Mouse (Mus musculus): ENCODE data around the gene Tmem132c. TPM values are rescaled to one million over a fixed set of nuclear protein-coding genes. Genes with fewer than 3 reads are reported as not detected.

Gene Tmem132c
- polyA plus RNA-seq, 1 experiment from 2014 or later, result 1.7 TPM

GRCm38 (mm10) chr5:127341158-127341557, 99.5 kb downstream of the Tmem132c start:
- 20% methylated on average over 3 of the region's 3 CpGs for WGBS
- Histone ChIP-seq H3K9me3 (ENCODE audit: control insufficient read depth, low read length) (no peaks in the 10 kb centered on the region), H3K36me3 (ENCODE audit: control insufficient read depth, insufficient read depth, low read length) (no peaks in the 10 kb centered on the region), H3K9ac (ENCODE audit: low read length) (no peak overlapping the region), H3K27me3 (ENCODE audit: control insufficient read depth, insufficient read depth, low read length) (no peaks in the 10 kb centered on the region), H3K27ac (replicated peaks) (no peak overlapping the region), H3K4me3 (ENCODE audit: low read depth, low read length) (no peak overlapping the region), H3K4me1 (replicated peaks; ENCODE audit: control insufficient read depth, insufficient read depth) (no peaks in the 10 kb centered on the region), H3K4me2 (replicated peaks; ENCODE audit: low read depth) (no peak overlapping the region)
- DNase-seq (ENCODE audit: low spot score) (no peak), ATAC-seq (ENCODE audit: low FRiP score, low TSS enrichment) (no peak)
- TF ChIP-seq EP300 (optimal IDR thresholded peaks at IDR 0.05), result no peak
- peak; percentile 29 for TF ChIP-seq CTCF (IDR thresholded peaks at IDR 0.05; ENCODE audit: low read depth)

GRCm38 (mm10) chr5:127344721-127345120, 103.1 kb downstream of the Tmem132c start:
- H3K4me3 ChIP-seq (ENCODE audit: low read depth, low read length), result no peak overlapping the region
- no peaks in the 10 kb centered on the region for H3K9me3 ChIP-seq (ENCODE audit: control insufficient read depth, low read length)
- WGBS, result 32% methylated on average over 2 of the region's 2 CpGs
- H3K27ac ChIP-seq (replicated peaks), result no peak overlapping the region
- no peak overlapping the region for H3K4me2 ChIP-seq (replicated peaks; ENCODE audit: low read depth)
- H3K9ac ChIP-seq (ENCODE audit: low read length), result no peak overlapping the region
- ATAC-seq (ENCODE audit: low FRiP score, low TSS enrichment), result no peak
- DNase-seq (ENCODE audit: low spot score), result no peak
- H3K36me3 ChIP-seq (ENCODE audit: control insufficient read depth, insufficient read depth, low read length), result no peaks in the 10 kb centered on the region
- H3K4me1 ChIP-seq (replicated peaks; ENCODE audit: control insufficient read depth, insufficient read depth), result no peaks in the 10 kb centered on the region
- H3K27me3 ChIP-seq (ENCODE audit: control insufficient read depth, insufficient read depth, low read length), result no peaks in the 10 kb centered on the region
- TF ChIP-seq CTCF (IDR thresholded peaks at IDR 0.05; ENCODE audit: low read depth), result peak; percentile 11; the same call in 1 of the 2 replicates
- TF ChIP-seq EP300 (optimal IDR thresholded peaks at IDR 0.05), result no peak

- H3K9ac ChIP-seq (ENCODE audit: low read length), result no peak overlapping the region
- ATAC-seq (ENCODE audit: low FRiP score, low TSS enrichment), result no peak
- 78% methylated on average over 2 of the region's 2 CpGs for WGBS
- TF ChIP-seq CTCF (IDR thresholded peaks at IDR 0.05; ENCODE audit: low read depth) (no peak), EP300 (optimal IDR thresholded peaks at IDR 0.05) (no peak)
- H3K36me3 ChIP-seq (ENCODE audit: control insufficient read depth, insufficient read depth, low read length), result no peaks in the 10 kb centered on the region
- H3K4me3 ChIP-seq (ENCODE audit: low read depth, low read length), result no peak overlapping the region
- no peak for DNase-seq (ENCODE audit: low spot score)
- H3K27me3 ChIP-seq (ENCODE audit: control insufficient read depth, insufficient read depth, low read length), result no peaks in the 10 kb centered on the region
- H3K4me1 ChIP-seq (replicated peaks; ENCODE audit: control insufficient read depth, insufficient read depth), result no peaks in the 10 kb centered on the region
- no peak overlapping the region for H3K27ac ChIP-seq (replicated peaks)
- no peaks in the 10 kb centered on the region for H3K9me3 ChIP-seq (ENCODE audit: control insufficient read depth, low read length)
- H3K4me2 ChIP-seq (replicated peaks; ENCODE audit: low read depth), result no peak overlapping the region
These were observed 104.8 kb downstream of the Tmem132c start for GRCm38 (mm10) chr5:127346364-127346763.

GRCm38 (mm10) chr5:127347053-127347748, 105.6 kb downstream of the Tmem132c start:
- Histone ChIP-seq H3K4me1 (replicated peaks; ENCODE audit: control insufficient read depth, insufficient read depth) (no peaks in the 10 kb centered on the region), H3K9me3 (ENCODE audit: control insufficient read depth, low read length) (no peaks in the 10 kb centered on the region), H3K4me2 (replicated peaks; ENCODE audit: low read depth) (no peak overlapping the region), H3K9ac (ENCODE audit: low read length) (no peak overlapping the region), H3K4me3 (ENCODE audit: low read depth, low read length) (no peak overlapping the region), H3K36me3 (ENCODE audit: control insufficient read depth, insufficient read depth, low read length) (no peaks in the 10 kb centered on the region), H3K27ac (replicated peaks) (no peak overlapping the region), H3K27me3 (ENCODE audit: control insufficient read depth, insufficient read depth, low read length) (no peaks in the 10 kb centered on the region)
- WGBS, result 49% methylated on average over 12 of the region's 12 CpGs
- TF ChIP-seq CTCF (IDR thresholded peaks at IDR 0.05; ENCODE audit: low read depth), result no peak
- no peak for TF ChIP-seq EP300 (optimal IDR thresholded peaks at IDR 0.05)
- ATAC-seq (ENCODE audit: low FRiP score, low TSS enrichment), result no peak
- DNase-seq (ENCODE audit: low spot score), result no peak

DNA sequence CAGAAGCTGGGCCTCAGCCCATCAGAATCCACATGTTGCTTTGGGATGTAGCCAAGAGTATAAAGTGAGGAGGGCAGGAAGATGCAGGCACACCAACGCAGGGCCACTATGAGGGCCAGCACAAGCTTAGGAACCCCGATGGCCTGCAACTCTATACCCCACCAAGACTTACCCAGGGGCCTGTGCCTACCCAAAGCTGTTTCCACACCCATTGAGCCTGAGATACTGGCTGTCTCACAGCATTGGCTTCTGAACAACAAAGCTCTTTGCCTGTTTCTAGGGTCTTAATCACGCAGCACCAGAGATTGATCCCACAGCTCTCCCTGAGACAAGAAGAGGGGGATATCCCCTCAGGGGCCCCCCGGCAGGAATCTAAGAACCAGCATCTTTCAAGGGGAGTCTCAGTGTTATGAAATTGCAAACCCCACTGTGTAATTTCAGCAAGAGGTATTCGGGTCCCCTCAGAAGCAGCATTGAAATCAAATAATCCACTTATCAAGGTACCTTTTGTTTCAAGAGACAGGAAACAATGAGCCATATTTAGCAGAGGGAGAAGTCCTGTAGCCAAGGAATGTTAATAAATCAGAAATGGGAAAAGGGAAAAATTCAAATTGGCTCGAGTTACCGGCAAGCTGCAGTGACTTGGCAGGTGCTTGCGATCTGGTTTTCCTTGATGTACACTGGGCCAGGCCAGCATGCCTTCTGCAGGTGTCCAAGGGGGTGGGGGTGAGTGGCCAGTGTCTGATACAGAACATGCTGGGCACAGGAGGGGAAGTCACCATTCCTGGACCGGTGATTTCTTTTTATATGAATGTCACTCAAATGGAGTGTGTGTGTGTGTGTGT, 107.8 kb downstream of the Tmem132c start:
- Histone ChIP-seq H3K27ac (replicated peaks) (no peak overlapping the region), H3K4me1 (replicated peaks; ENCODE audit: control insufficient read depth, insufficient read depth) (no peaks in the 10 kb centered on the region), H3K36me3 (ENCODE audit: control insufficient read depth, insufficient read depth, low read length) (no peaks in the 10 kb centered on the region), H3K9ac (ENCODE audit: low read length) (no peak overlapping the region), H3K4me3 (ENCODE audit: low read depth, low read length) (no peak overlapping the region), H3K27me3 (ENCODE audit: control insufficient read depth, insufficient read depth, low read length) (no peaks in the 10 kb centered on the region), H3K9me3 (ENCODE audit: control insufficient read depth, low read length) (no peaks in the 10 kb centered on the region), H3K4me2 (replicated peaks; ENCODE audit: low read depth) (no peak overlapping the region)
- ATAC-seq (ENCODE audit: low FRiP score, low TSS enrichment), result no peak
- no peak for DNase-seq (ENCODE audit: low spot score)
- no peak for TF ChIP-seq EP300 (optimal IDR thresholded peaks at IDR 0.05)
- TF ChIP-seq CTCF (IDR thresholded peaks at IDR 0.05; ENCODE audit: low read depth), result no peak
- whole genome bisulfite sequencing, result 47% methylated on average over 9 of the region's 9 CpGs

- peak; percentile 56 for TF ChIP-seq CTCF (IDR thresholded peaks at IDR 0.05; ENCODE audit: low read depth)
- TF ChIP-seq EP300 (optimal IDR thresholded peaks at IDR 0.05), result no peak
- H3K9ac ChIP-seq (ENCODE audit: low read length), result no peak overlapping the region
- no peak overlapping the region for H3K4me3 ChIP-seq (ENCODE audit: low read depth, low read length)
- H3K27me3 ChIP-seq (ENCODE audit: control insufficient read depth, insufficient read depth, low read length), result no peaks in the 10 kb centered on the region
- DNase-seq (ENCODE audit: low spot score) (no peak), ATAC-seq (ENCODE audit: low FRiP score, low TSS enrichment) (no peak)
- H3K4me2 ChIP-seq (replicated peaks; ENCODE audit: low read depth), result no peak overlapping the region
- H3K4me1 ChIP-seq (replicated peaks; ENCODE audit: control insufficient read depth, insufficient read depth), result no peaks in the 10 kb centered on the region
- H3K9me3 ChIP-seq (ENCODE audit: control insufficient read depth, low read length), result no peaks in the 10 kb centered on the region
- WGBS, result 60% methylated on average over 2 of the region's 2 CpGs
- no peak overlapping the region for H3K27ac ChIP-seq (replicated peaks)
- H3K36me3 ChIP-seq (ENCODE audit: control insufficient read depth, insufficient read depth, low read length), result no peaks in the 10 kb centered on the region
These were observed 111.4 kb downstream of the Tmem132c start for GRCm38 (mm10) chr5:127353002-127353401.

Measured in stomach, postnatal 0 days (tissue).